Comparison of ENCODE assay signal across 19 mouse cellular contexts in the genomic region with DNA sequence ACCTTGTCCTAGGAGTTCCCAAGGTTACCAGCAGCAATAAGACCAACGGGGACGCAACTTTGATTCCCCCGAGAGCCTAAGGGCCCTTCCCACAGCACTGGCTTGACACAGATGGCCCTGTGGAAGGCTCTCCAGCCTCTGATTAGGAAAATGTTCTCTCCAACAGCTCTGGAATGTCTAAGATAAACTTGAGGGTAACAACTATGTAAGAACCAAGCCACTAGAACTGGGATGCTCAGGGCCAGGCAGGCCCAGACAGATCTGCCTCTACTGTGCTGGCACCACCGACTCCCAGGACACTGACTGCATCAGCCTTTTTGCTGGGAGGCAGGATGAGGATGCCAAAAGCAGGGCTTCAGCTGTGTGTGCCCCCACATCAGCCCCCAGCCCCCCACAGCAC.
DNase-seq lines count a peak whose midpoint lies in the region; ATAC-seq and TF ChIP-seq lines count a peak whose summit lies in the region.
"Had no signal": no experiment of that assay in that cellular context is flagged by ENCODE, and none has a peak within 500 bp of the region (broad histone marks: within the 10 kb centered on the region; RNA-seq: fewer than 3 reads in every experiment).

No protein-coding gene starts in this region.

- TF ChIP-seq EP300 in heart, postnatal 0 days (IDR thresholded peaks at IDR 0.05; ENCODE audit: low read depth) = no peak

- H3K27ac ChIP-seq in gastrocnemius, adult 2 months = peak overlapping the region; percentile 2; the same call in 1 of the 2 replicates
- peak overlapping the region; percentile 77 for H3K27ac ChIP-seq in heart, postnatal 0 days (ENCODE audit: low read depth)
- 0 out of 2 replicates have a peak overlapping the region, but pooled peaks have one; percentile 34 for H3K27ac ChIP-seq in intestine, embryonic 16.5 days (ENCODE audit: low read length)
- H3K27ac ChIP-seq: hindbrain, postnatal 0 days; limb, embryonic 13.5 days had no signal

- WGBS in heart, postnatal 0 days = 16% methylated on average over 4 of the region's 4 CpGs
- WGBS in intestine, embryonic 16.5 days = 48% methylated on average over 4 of the region's 4 CpGs

- no peak overlapping the region for H3K4me3 ChIP-seq in gastrocnemius, adult 2 months
- no peak overlapping the region for H3K4me3 ChIP-seq in heart, postnatal 0 days (ENCODE audit: low read depth, low read length)
- H3K4me3 ChIP-seq in intestine, embryonic 16.5 days (ENCODE audit: low read length) = no peak overlapping the region
- H3K4me3 ChIP-seq: limb, embryonic 13.5 days; megakaryocyte, embryonic 14.5 days had no signal

- H3K4me1 ChIP-seq in heart, postnatal 0 days (ENCODE audit: control insufficient read depth, insufficient read depth) = peaks cover 31% of the 10 kb centered on the region
- peaks cover 31% of the 10 kb centered on the region for H3K4me1 ChIP-seq in intestine, embryonic 16.5 days (ENCODE audit: control insufficient read depth, insufficient read depth, low read length)

- no peaks in the 10 kb centered on the region for H3K9me3 ChIP-seq in heart, postnatal 0 days (replicated peaks; ENCODE audit: control insufficient read depth, low read length)
- no peaks in the 10 kb centered on the region for H3K9me3 ChIP-seq in intestine, embryonic 16.5 days (ENCODE audit: control insufficient read depth, low read length)
- H3K9me3 ChIP-seq: limb, embryonic 13.5 days; megakaryocyte, embryonic 14.5 days had no signal

- TF ChIP-seq CTCF in gastrocnemius, adult 2 months (IDR thresholded peaks at IDR 0.05) = no peak
- no peak for TF ChIP-seq CTCF in heart, postnatal 0 days (IDR thresholded peaks at IDR 0.05; ENCODE audit: low read depth)

- peak; percentile 38 for ATAC-seq in heart, postnatal 0 days (ENCODE audit: insufficient read depth, low read depth)
- peak; percentile 7; the same call in 1 of the 2 replicates for ATAC-seq in intestine, embryonic 16.5 days
- ATAC-seq: forebrain, embryonic 16.5 days; liver, postnatal 0 days had no signal

- H3K36me3 ChIP-seq in heart, postnatal 0 days (replicated peaks; ENCODE audit: control insufficient read depth, insufficient read depth, low read length) = no peaks in the 10 kb centered on the region
- H3K36me3 ChIP-seq in intestine, embryonic 16.5 days (ENCODE audit: control insufficient read depth, insufficient read depth, low read length) = no peaks in the 10 kb centered on the region
- H3K36me3 ChIP-seq: limb, embryonic 13.5 days had no signal

- no peak overlapping the region for H3K4me2 ChIP-seq in heart, postnatal 0 days (ENCODE audit: low read depth, low read length)
- H3K4me2 ChIP-seq in intestine, embryonic 16.5 days (ENCODE audit: low read depth, low read length) = no peak overlapping the region
- H3K4me2 ChIP-seq: limb, embryonic 13.5 days had no signal

- no peaks in the 10 kb centered on the region for H3K27me3 ChIP-seq in heart, postnatal 0 days (ENCODE audit: control insufficient read depth, insufficient read depth, low read length)
- no peaks in the 10 kb centered on the region for H3K27me3 ChIP-seq in intestine, embryonic 16.5 days (replicated peaks; ENCODE audit: control insufficient read depth, insufficient read depth, low read length)
- H3K27me3 ChIP-seq: limb, embryonic 13.5 days had no signal

- intact Hi-C loops in gastrocnemius, adult 2 months (cut with DNase I) = no loop called here
- intact Hi-C loops in heart, postnatal 14 days (cut with DNase I) = loop anchor here (5.0 kb wide), 1 partner anchor 87 kb away; a partner anchor contains a TSS

- no peak for DNase-seq in gastrocnemius, adult 2 months
- DNase-seq in gastrocnemius, postnatal 10 days = no peak
- peak; percentile 57 for DNase-seq in heart, postnatal 0 days (ENCODE audit: low spot score)
- no peak for DNase-seq in heart, postnatal 14 days
- DNase-seq in 3T3-L1 (ENCODE audit: low read depth, low spot score) = peak; percentile 52
- DNase-seq in thymus, postnatal 0 days (ENCODE audit: low spot score) = no peak
- DNase-seq in layer of hippocampus, postnatal 10 days (ENCODE audit: low spot score in 2 of 2) = no peak
- DNase-seq: adrenal gland, postnatal 10 days; cerebellum, adult 11 months; heart, adult 11 months; kidney, adult 9 months; liver, postnatal 0 days; spleen, adult 18-20 months; thymus, adult 2 months had no signal

- 0 out of 2 replicates have a peak overlapping the region, but pooled peaks have one; percentile 8 for H3K9ac ChIP-seq in heart, postnatal 0 days (replicated peaks; ENCODE audit: low read depth, low read length)
- H3K9ac ChIP-seq in intestine, embryonic 16.5 days (ENCODE audit: low read depth, low read length) = no peak overlapping the region
- H3K9ac ChIP-seq: limb, embryonic 13.5 days; liver, postnatal 0 days had no signal

Comparison
In these comparisons a context has a peak if more than half of its experiments do, and no peak if none do; other contexts are left out.
1. DNase-seq: peak in heart, postnatal 0 days (single experiment) and 3T3-L1 (single experiment); none in gastrocnemius, adult 2 months (single experiment), gastrocnemius, postnatal 10 days (single experiment), heart, postnatal 14 days (0 of 2), thymus, postnatal 0 days (single experiment) and layer of hippocampus, postnatal 10 days (0 of 2).
2. H3K27ac ChIP-seq: peak in every context shown above with its lines; median percentile 77 in heart, postnatal 0 days; 34 in intestine, embryonic 16.5 days; 2 in gastrocnemius, adult 2 months.